Mouse (Mus musculus): ENCODE measurements around the gene Dapk2. TPM values are rescaled to one million over a fixed set of nuclear protein-coding genes. Genes with fewer than 3 reads are reported as not detected.
"Not testable (repeated sequence)": the region's sequence is repeated elsewhere in the genome, so short reads cannot be mapped to it uniquely, and the experiment has no call there.

Dapk2 gene
- polyA plus RNA-seq, 1 experiment from 2014 or later = 3.6 TPM

- peaks cover 56% of the 10 kb centered on the region for H3K4me1 ChIP-seq
- 7% methylated on average over 14 of the region's 14 CpGs for WGBS
- H3K27ac ChIP-seq = peak overlapping the region; percentile 62
- DNase-seq (ENCODE audit: low spot score) = peak; percentile 68
- no peaks in the 10 kb centered on the region for H3K9me3 ChIP-seq (replicated peaks)
- H3K4me3 ChIP-seq = peak overlapping the region; percentile 15; the same call in 1 of the 2 replicates
- H3K27me3 ChIP-seq (ENCODE audit: low read depth, poor library complexity, severe bottlenecking) = no peaks in the 10 kb centered on the region
- no peaks in the 10 kb centered on the region for H3K36me3 ChIP-seq
Observed at GRCm38 (mm10) chr9:66276697-66277385, 118.8 kb downstream of the Dapk2 start.

- 0 out of 2 replicates have a peak overlapping the region, but pooled peaks have one; percentile 17 for H3K27ac ChIP-seq
- no peaks in the 10 kb centered on the region for H3K27me3 ChIP-seq (ENCODE audit: low read depth, poor library complexity, severe bottlenecking)
- H3K36me3 ChIP-seq = no peaks in the 10 kb centered on the region
- DNase-seq (ENCODE audit: low spot score) = no peak
- peaks cover 44% of the 10 kb centered on the region for H3K4me1 ChIP-seq
- no peak overlapping the region for H3K4me3 ChIP-seq
- H3K9me3 ChIP-seq (replicated peaks) = no peaks in the 10 kb centered on the region
Observed at GRCm38 (mm10) chr9:66279647-66280046, 121.6 kb downstream of the Dapk2 start.

GRCm38 (mm10) chr9:66280496-66280895 is 122.5 kb downstream of the Dapk2 start:
- H3K4me3 ChIP-seq = no peak overlapping the region
- no peaks in the 10 kb centered on the region for H3K36me3 ChIP-seq
- 76% methylated on average over 1 of the region's 1 CpGs for WGBS
- no peaks in the 10 kb centered on the region for H3K27me3 ChIP-seq (ENCODE audit: low read depth, poor library complexity, severe bottlenecking)
- H3K9me3 ChIP-seq (replicated peaks) = no peaks in the 10 kb centered on the region
- no peak overlapping the region for H3K27ac ChIP-seq
- DNase-seq (ENCODE audit: low spot score) = no peak
- H3K4me1 ChIP-seq = peaks cover 36% of the 10 kb centered on the region

DNA sequence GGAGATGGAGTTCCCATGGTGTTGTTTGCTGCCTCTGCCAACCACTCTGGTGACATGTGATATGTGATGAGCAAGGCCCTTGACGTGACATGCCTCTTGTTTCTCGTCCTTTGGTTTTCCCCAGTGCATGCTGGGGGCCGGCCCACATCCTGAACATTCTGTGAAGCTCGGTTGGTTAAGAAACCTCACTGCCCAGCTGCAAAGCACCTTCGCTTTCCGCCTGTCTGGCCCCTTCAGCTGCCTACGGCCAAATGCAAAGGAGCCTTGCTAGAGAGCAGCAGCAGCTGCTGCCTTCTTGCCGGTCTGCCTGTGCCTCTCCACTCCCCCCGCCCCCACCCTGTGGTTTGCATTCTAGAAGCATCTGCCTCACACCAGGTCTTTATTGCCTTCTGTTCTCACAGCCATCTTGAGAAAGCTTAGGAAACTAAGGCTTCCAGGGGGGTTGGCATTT is 123.5 kb downstream of the Dapk2 start:
- 75% methylated on average over 9 of the region's 9 CpGs for WGBS
- DNase-seq (ENCODE audit: low spot score) = no peak
- Histone ChIP-seq H3K27me3 (ENCODE audit: low read depth, poor library complexity, severe bottlenecking) (no peaks in the 10 kb centered on the region), H3K4me1 (peaks cover 25% of the 10 kb centered on the region), H3K27ac (0 out of 2 replicates have a peak overlapping the region, but pooled peaks have one; percentile 25), H3K4me3 (no peak overlapping the region), H3K36me3 (no peaks in the 10 kb centered on the region), H3K9me3 (replicated peaks) (no peaks in the 10 kb centered on the region)

- Histone ChIP-seq H3K4me3 (no peak overlapping the region), H3K36me3 (no peaks in the 10 kb centered on the region), H3K27ac (no peak overlapping the region), H3K4me1 (peaks cover 16% of the 10 kb centered on the region), H3K27me3 (ENCODE audit: low read depth, poor library complexity, severe bottlenecking) (no peaks in the 10 kb centered on the region), H3K9me3 (replicated peaks) (no peaks in the 10 kb centered on the region)
- DNase-seq (ENCODE audit: low spot score) = no peak
- WGBS = 97% methylated on average over 1 of the region's 1 CpGs
Observed at GRCm38 (mm10) chr9:66282582-66282981, 124.6 kb downstream of the Dapk2 start.

GRCm38 (mm10) chr9:66283565-66284203 is 125.7 kb downstream of the Dapk2 start:
- Histone ChIP-seq H3K27ac (no peak overlapping the region), H3K9me3 (replicated peaks) (no peaks in the 10 kb centered on the region), H3K4me3 (no peak overlapping the region), H3K27me3 (ENCODE audit: low read depth, poor library complexity, severe bottlenecking) (no peaks in the 10 kb centered on the region), H3K36me3 (no peaks in the 10 kb centered on the region), H3K4me1 (peaks cover 16% of the 10 kb centered on the region)
- WGBS = 21% methylated on average over 2 of the region's 2 CpGs
- DNase-seq (ENCODE audit: low spot score) = peak; percentile 80

DNA sequence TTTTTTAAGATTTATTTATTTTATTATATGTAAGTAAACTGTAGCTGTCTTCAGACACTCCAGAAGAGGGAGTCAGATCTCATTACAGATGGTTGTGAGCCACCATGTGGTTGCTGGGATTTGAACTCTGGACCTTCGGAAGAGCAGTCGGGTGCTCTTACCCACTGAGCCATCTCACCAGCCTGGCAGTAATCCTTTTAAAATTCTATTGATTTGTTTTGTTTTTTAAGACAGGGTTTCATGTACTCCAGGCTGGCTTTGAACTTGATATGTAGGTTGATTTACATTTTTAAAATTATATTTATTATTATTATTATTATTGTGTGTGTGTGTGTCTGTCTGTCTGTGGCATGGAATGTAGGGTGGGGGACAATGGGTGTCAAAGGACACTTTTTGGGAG is 127.2 kb downstream of the Dapk2 start:
- H3K4me1 ChIP-seq = peaks cover 14% of the 10 kb centered on the region
- WGBS = 84% methylated on average over 2 of the region's 2 CpGs
- not testable (repeated sequence) for H3K9me3 ChIP-seq (replicated peaks); H3K36me3 ChIP-seq; H3K27me3 ChIP-seq (ENCODE audit: low read depth, poor library complexity, severe bottlenecking); H3K27ac ChIP-seq; DNase-seq (ENCODE audit: low spot score); H3K4me3 ChIP-seq

- peaks cover 8% of the 10 kb centered on the region for H3K4me1 ChIP-seq
- WGBS = 64% methylated on average over 7 of the region's 7 CpGs
- no peak for DNase-seq (ENCODE audit: low spot score)
- no peaks in the 10 kb centered on the region for H3K27me3 ChIP-seq (ENCODE audit: low read depth, poor library complexity, severe bottlenecking)
- H3K9me3 ChIP-seq (replicated peaks) = no peaks in the 10 kb centered on the region
- H3K4me3 ChIP-seq = no peak overlapping the region
- no peak overlapping the region for H3K27ac ChIP-seq
- H3K36me3 ChIP-seq = no peaks in the 10 kb centered on the region
Observed at GRCm38 (mm10) chr9:66285901-66286300, 127.9 kb downstream of the Dapk2 start.

DNA sequence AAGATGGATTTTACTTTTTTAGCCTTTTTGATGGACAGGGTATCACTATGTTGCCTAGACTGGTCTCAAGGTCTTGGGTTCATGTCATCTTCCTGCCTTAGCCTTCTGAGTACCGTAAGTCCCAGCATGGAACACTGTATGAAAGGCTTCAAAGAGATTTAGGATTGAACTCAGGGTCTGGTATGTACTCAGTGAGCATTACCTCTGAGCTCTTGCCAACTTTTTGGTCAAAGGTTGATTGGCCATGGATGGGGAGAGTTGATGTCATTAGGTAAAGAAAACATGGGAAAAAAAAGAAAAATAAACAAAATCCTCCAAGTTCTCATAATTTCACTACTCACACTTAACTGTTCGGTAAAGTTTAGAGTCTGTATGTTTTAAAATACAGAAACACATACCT is 132.7 kb downstream of the Dapk2 start:
- no peaks in the 10 kb centered on the region for H3K27me3 ChIP-seq (ENCODE audit: low read depth, poor library complexity, severe bottlenecking)
- WGBS = 91% methylated on average over 2 of the region's 2 CpGs
- H3K36me3 ChIP-seq = no peaks in the 10 kb centered on the region
- no peak overlapping the region for H3K27ac ChIP-seq
- H3K4me3 ChIP-seq = no peak overlapping the region
- DNase-seq (ENCODE audit: low spot score) = no peak
- H3K4me1 ChIP-seq = peaks cover 14% of the 10 kb centered on the region
- no peaks in the 10 kb centered on the region for H3K9me3 ChIP-seq (replicated peaks)

DNA sequence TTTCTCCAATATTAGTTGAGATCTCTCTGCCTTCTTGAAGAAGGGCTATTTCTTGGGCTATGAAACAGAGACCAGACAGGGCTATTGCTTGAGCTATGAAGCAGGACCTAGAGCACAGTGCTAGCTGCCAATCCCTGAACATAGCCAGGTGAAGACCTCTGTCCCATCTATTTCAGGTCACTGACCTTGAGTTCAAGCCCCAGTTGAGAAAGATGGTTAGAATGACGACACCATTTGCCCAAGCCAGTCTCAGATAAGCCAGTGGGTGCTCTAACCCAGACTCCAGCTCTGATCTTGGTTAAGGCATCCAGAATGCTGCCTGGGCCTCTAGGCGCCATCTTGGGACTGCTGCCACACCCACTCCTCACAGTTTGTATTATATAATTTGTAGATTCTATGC is 135.3 kb downstream of the Dapk2 start:
- Histone ChIP-seq H3K9me3 (replicated peaks) (no peaks in the 10 kb centered on the region), H3K4me1 (peaks cover 15% of the 10 kb centered on the region), H3K4me3 (no peak overlapping the region), H3K36me3 (no peaks in the 10 kb centered on the region), H3K27ac (no peak overlapping the region), H3K27me3 (ENCODE audit: low read depth, poor library complexity, severe bottlenecking) (no peaks in the 10 kb centered on the region)
- WGBS = 92% methylated on average over 2 of the region's 2 CpGs
- DNase-seq (ENCODE audit: low spot score) = no peak

GRCm38 (mm10) chr9:66294227-66294626 is 136.2 kb downstream of the Dapk2 start:
- Histone ChIP-seq H3K4me1 (peaks cover 14% of the 10 kb centered on the region), H3K4me3 (no peak overlapping the region), H3K27me3 (ENCODE audit: low read depth, poor library complexity, severe bottlenecking) (no peaks in the 10 kb centered on the region), H3K36me3 (no peaks in the 10 kb centered on the region), H3K27ac (no peak overlapping the region), H3K9me3 (replicated peaks) (no peaks in the 10 kb centered on the region)
- no peak for DNase-seq (ENCODE audit: low spot score)
- WGBS = 94% methylated on average over 1 of the region's 1 CpGs

DNA sequence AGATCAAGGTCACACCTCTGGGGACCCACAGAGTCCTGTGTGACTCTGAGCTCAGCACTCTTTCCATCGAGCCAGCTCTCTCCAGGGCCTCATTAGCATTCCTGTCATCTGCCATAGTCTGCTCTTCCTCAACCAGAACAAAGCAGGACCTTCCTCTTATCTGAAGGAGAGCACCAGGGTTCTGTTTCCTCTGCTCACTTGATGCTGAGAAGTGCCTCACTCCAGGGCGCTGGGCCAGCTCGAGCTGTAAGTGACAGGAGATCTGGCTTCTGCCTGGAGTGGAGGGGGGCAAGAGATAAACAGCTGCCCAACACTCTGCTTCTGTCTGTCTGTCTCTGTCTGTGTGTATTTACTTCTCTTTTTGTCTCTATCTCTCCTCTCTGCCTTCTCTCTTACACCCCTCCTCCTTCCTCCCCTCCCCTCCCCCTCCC is 137.0 kb downstream of the Dapk2 start:
- Histone ChIP-seq H3K27me3 (ENCODE audit: low read depth, poor library complexity, severe bottlenecking) (no peaks in the 10 kb centered on the region), H3K27ac (no peak overlapping the region), H3K36me3 (no peaks in the 10 kb centered on the region), H3K9me3 (replicated peaks) (no peaks in the 10 kb centered on the region), H3K4me3 (no peak overlapping the region), H3K4me1 (peaks cover 11% of the 10 kb centered on the region)
- WGBS = 8% methylated on average over 3 of the region's 3 CpGs
- no peak for DNase-seq (ENCODE audit: low spot score)

GRCm38 (mm10) chr9:66295577-66296120 is 137.6 kb downstream of the Dapk2 start:
- Histone ChIP-seq H3K4me1 (peaks cover 11% of the 10 kb centered on the region), H3K27ac (no peak overlapping the region), H3K9me3 (replicated peaks) (no peaks in the 10 kb centered on the region), H3K27me3 (ENCODE audit: low read depth, poor library complexity, severe bottlenecking) (no peaks in the 10 kb centered on the region), H3K4me3 (no peak overlapping the region), H3K36me3 (no peaks in the 10 kb centered on the region)
- no peak for DNase-seq (ENCODE audit: low spot score)
- WGBS = 75% methylated on average over 6 of the region's 6 CpGs
